Mouse (Mus musculus) liver, adult 2 months (tissue): ENCODE measurements around the gene Sdf4. TPM values are rescaled to one million over a fixed set of nuclear protein-coding genes. Genes with fewer than 3 reads are reported as not detected.

Experiments used
- DNase-seq: peaks from one replicate; pipeline ENCODE4 v3.0.0-alpha.2; 2011; ENCODE audit warnings: low read depth, low spot score; ENCODE audit errors: extremely low read depth
- H3K27ac ChIP-seq: fragments of 200-500 bp; replicated peaks from 2 replicates; pipeline ENCODE4 v1.5.1; 2012; ENCODE audit warnings: low read depth, mild to moderate bottlenecking, control low read depth, inconsistent platforms, low read length; ENCODE audit not compliant: insufficient read depth
- H3K27me3 ChIP-seq: fragments of 200-500 bp; 2 replicates; pipeline ENCODE4 v1.6.1; 2012; ENCODE audit warnings: mild to moderate bottlenecking, moderate library complexity, low read length, inconsistent platforms; ENCODE audit not compliant: control insufficient read depth, insufficient read depth
- H3K36me3 ChIP-seq: fragments of 200-500 bp; 2 replicates; pipeline ENCODE4 v1.6.1; 2012; ENCODE audit warnings: low read length, inconsistent platforms; ENCODE audit not compliant: control insufficient read depth, insufficient read depth
- H3K4me1 ChIP-seq: fragments of 200-500 bp; 2 replicates; pipeline ENCODE4 v1.6.1; 2011; ENCODE audit warnings: low read length; ENCODE audit not compliant: control insufficient read depth, insufficient read depth
- H3K4me3 ChIP-seq: fragments of 200-500 bp; 2 replicates; pipeline ENCODE4 v1.5.1; 2011; ENCODE audit warnings: low read depth, mild to moderate bottlenecking, control low read depth, low read length, moderate library complexity; ENCODE audit not compliant: insufficient read depth
- H3K79me2 ChIP-seq: fragments of 200-500 bp; 2 replicates; pipeline ENCODE4 v1.6.1; 2012; ENCODE audit warnings: inconsistent platforms, mild to moderate bottlenecking, low read length, moderate library complexity; ENCODE audit not compliant: control insufficient read depth, insufficient read depth
- H3K9ac ChIP-seq: fragments of 200-500 bp; 2 replicates; pipeline ENCODE4 v1.6.1; 2012; ENCODE audit warnings: low read depth, mild to moderate bottlenecking, control low read depth, inconsistent platforms, low read length
- CTCF ChIP-seq: fragments of 200-500 bp; IDR thresholded peaks from 2 replicates; pipeline ENCODE4 v1.5.1; 2011; ENCODE audit warnings: low read depth, low read length, control low read depth
- POLR2A ChIP-seq: fragments of 200-500 bp; IDR thresholded peaks from 2 replicates; pipeline ENCODE4 v1.6.1; 2011; ENCODE audit warnings: low read length, control low read depth; ENCODE audit not compliant: insufficient read depth; ENCODE audit errors: extremely low read depth
- WGBS: fragments of 180-500 bp; shearing (Covaris S2); methylation state at CpG from one replicate; pipeline ENCODE4 v1.1.7; 2018; 5-methylcytosine and 5-hydroxymethylcytosine counted together
- polyA plus RNA-seq: library from polyadenylated mRNA; depleted of rRNA; stranded (reverse); fragments of >200 nt; gene quantifications from 2 replicates; pipeline ENCODE4 v1.2.3, GENCODE M21; 2012; rRNA removed
- total RNA-seq: library from RNA; depleted of rRNA; stranded (reverse); fragments of >200 nt; gene quantifications from 2 replicates; pipeline ENCODE4 v1.2.3, GENCODE M21; 2014; rRNA removed

The Sdf4 gene
- total and polyA plus RNA-seq, 2 experiments: 34.9 to 156 TPM

GRCm38 (mm10) chr4:156059713-156060112 lies 67.0 kb downstream of the Sdf4 start:
- no peaks in the 10 kb centered on the region for H3K79me2 ChIP-seq
- TF ChIP-seq CTCF (no peak), POLR2A (no peak)
- no peaks in the 10 kb centered on the region for H3K36me3 ChIP-seq
- 60% methylated on average over 10 of the region's 10 CpGs for WGBS
- no peak for DNase-seq
- no peaks in the 10 kb centered on the region for H3K27me3 ChIP-seq
- no peak overlapping the region for H3K9ac ChIP-seq
- no peak overlapping the region for H3K4me3 ChIP-seq
- no peak overlapping the region for H3K27ac ChIP-seq
- H3K4me1 ChIP-seq: no peaks in the 10 kb centered on the region

Other genes with a start within 250 kb of the Sdf4 start
- gene Atad3a, start 231.8 kb upstream of the Sdf4 start, total RNA-seq: 54.5 and 71.8 TPM in 2 replicates
- gene Atad3a, start 231.8 kb upstream of the Sdf4 start, polyA plus RNA-seq: 83.0 and 129 TPM in 2 replicates
- 0.46 and 0.47 TPM in 2 replicates for gene Vwa1, start 218.2 kb upstream of the Sdf4 start, total RNA-seq
- gene Vwa1, start 218.2 kb upstream of the Sdf4 start, polyA plus RNA-seq: 0.32 and 0.56 TPM in 2 replicates
- 0.74 and 0.87 TPM in 2 replicates for gene Tmem88b, start 207.0 kb upstream of the Sdf4 start, total RNA-seq
- gene Tmem88b, start 207.0 kb upstream of the Sdf4 start, polyA plus RNA-seq: 1.3 and 1.9 TPM in 2 replicates
- not detected in 2 replicates for gene Ankrd65, start 202.4 kb upstream of the Sdf4 start, total RNA-seq
- not detected in 2 replicates for gene Ankrd65, start 202.4 kb upstream of the Sdf4 start, polyA plus RNA-seq
- 72.4 and 73.0 TPM in 2 replicates for gene Mrpl20, start 190.0 kb upstream of the Sdf4 start, total RNA-seq
- 29.7 and 37.4 TPM in 2 replicates for gene Mrpl20, start 190.0 kb upstream of the Sdf4 start, polyA plus RNA-seq
- 54.9 and 56.1 TPM in 2 replicates for gene Ccnl2, start 180.4 kb upstream of the Sdf4 start, total RNA-seq
- 33.9 and 61.8 TPM in 2 replicates for gene Ccnl2, start 180.4 kb upstream of the Sdf4 start, polyA plus RNA-seq
- 140 and 151 TPM in 2 replicates for gene Aurkaip1, start 161.6 kb upstream of the Sdf4 start, total RNA-seq
- 141 and 154 TPM in 2 replicates for gene Aurkaip1, start 161.6 kb upstream of the Sdf4 start, polyA plus RNA-seq
- 7.5 and 8.8 TPM in 2 replicates for gene Mxra8, start 153.2 kb upstream of the Sdf4 start, total RNA-seq
- 15.4 and 17.2 TPM in 2 replicates for gene Mxra8, start 153.2 kb upstream of the Sdf4 start, polyA plus RNA-seq
- gene Dvl1, start 145.5 kb upstream of the Sdf4 start, total RNA-seq: 40.5 and 44.6 TPM in 2 replicates
- gene Dvl1, start 145.5 kb upstream of the Sdf4 start, polyA plus RNA-seq: 101 and 162 TPM in 2 replicates
- 0.37 and 0.47 TPM in 2 replicates for gene Tas1r3, start 129.5 kb upstream of the Sdf4 start, total RNA-seq
- 0.12 and 0.35 TPM in 2 replicates for gene Tas1r3, start 129.5 kb upstream of the Sdf4 start, polyA plus RNA-seq
- gene Cptp, start 123.4 kb upstream of the Sdf4 start, total RNA-seq: 5.7 and 7.5 TPM in 2 replicates
- 32.1 and 48.6 TPM in 2 replicates for gene Cptp, start 123.4 kb upstream of the Sdf4 start, polyA plus RNA-seq
- gene Ints11, start 123.3 kb upstream of the Sdf4 start, total RNA-seq: 13.6 and 18.8 TPM in 2 replicates
- gene Ints11, start 123.3 kb upstream of the Sdf4 start, polyA plus RNA-seq: 15.8 and 20.9 TPM in 2 replicates
- 13.6 and 15.5 TPM in 2 replicates for gene Pusl1, start 101.1 kb upstream of the Sdf4 start, total RNA-seq
- 33.5 and 35.0 TPM in 2 replicates for gene Pusl1, start 101.1 kb upstream of the Sdf4 start, polyA plus RNA-seq
- 2.5 and 3.4 TPM in 2 replicates for gene Acap3, start 101.0 kb upstream of the Sdf4 start, total RNA-seq
- gene Acap3, start 101.0 kb upstream of the Sdf4 start, polyA plus RNA-seq: 4.9 and 6.9 TPM in 2 replicates
- gene Ube2j2, start 49.0 kb upstream of the Sdf4 start, total RNA-seq: 21.6 and 27.6 TPM in 2 replicates
- 43.4 and 46.1 TPM in 2 replicates for gene Ube2j2, start 49.0 kb upstream of the Sdf4 start, polyA plus RNA-seq
- 1.8 and 2.1 TPM in 2 replicates for gene C1qtnf12, start 30.6 kb upstream of the Sdf4 start, total RNA-seq
- gene C1qtnf12, start 30.6 kb upstream of the Sdf4 start, polyA plus RNA-seq: 2.6 and 3.3 TPM in 2 replicates
- 2.8 TPM in 2 replicates for gene B3galt6, start 223 bp upstream of the Sdf4 start, total RNA-seq
- gene B3galt6, start 223 bp upstream of the Sdf4 start, polyA plus RNA-seq: 2.5 and 2.6 TPM in 2 replicates
- gene Tnfrsf4, start 21.0 kb downstream of the Sdf4 start, total RNA-seq: 0.65 and 0.67 TPM in 2 replicates
- 0.83 and 2.5 TPM in 2 replicates for gene Tnfrsf4, start 21.0 kb downstream of the Sdf4 start, polyA plus RNA-seq
- gene Tnfrsf18, start 33.3 kb downstream of the Sdf4 start, total RNA-seq: 0.94 TPM in 1 of 2 replicates, not detected in the other
- gene Tnfrsf18, start 33.3 kb downstream of the Sdf4 start, polyA plus RNA-seq: 0.41 and 0.81 TPM in 2 replicates
- gene Ttll10, start 66.5 kb downstream of the Sdf4 start, total RNA-seq: 0.37 TPM in 1 of 2 replicates, not detected in the other
- 0.11 and 0.12 TPM in 2 replicates for gene Ttll10, start 66.5 kb downstream of the Sdf4 start, polyA plus RNA-seq
- gene 9430015G10Rik, start 117.1 kb downstream of the Sdf4 start, total RNA-seq: 3.8 and 4.5 TPM in 2 replicates
- 3.7 and 9.1 TPM in 2 replicates for gene 9430015G10Rik, start 117.1 kb downstream of the Sdf4 start, polyA plus RNA-seq
- not detected in 2 replicates for gene Rnf223, start 137.6 kb downstream of the Sdf4 start, total RNA-seq
- gene Rnf223, start 137.6 kb downstream of the Sdf4 start, polyA plus RNA-seq: 0.17 TPM in 1 of 2 replicates, not detected in the other
- 10.4 and 13.8 TPM in 2 replicates for gene Agrn, start 204.6 kb downstream of the Sdf4 start, total RNA-seq
- 20.5 and 33.2 TPM in 2 replicates for gene Agrn, start 204.6 kb downstream of the Sdf4 start, polyA plus RNA-seq
- gene Isg15, start 207.9 kb downstream of the Sdf4 start, total RNA-seq: 14.2 and 20.7 TPM in 2 replicates
- 26.8 and 44.3 TPM in 2 replicates for gene Isg15, start 207.9 kb downstream of the Sdf4 start, polyA plus RNA-seq
- 2.5 and 3.0 TPM in 2 replicates for gene AW011738, start 210.4 kb downstream of the Sdf4 start, total RNA-seq
- 1.7 and 3.7 TPM in 2 replicates for gene AW011738, start 210.4 kb downstream of the Sdf4 start, polyA plus RNA-seq
- 0.07 and 0.09 TPM in 2 replicates for gene Perm1, start 223.0 kb downstream of the Sdf4 start, total RNA-seq
- 0.04 TPM in 1 of 2 replicates, not detected in the other for gene Perm1, start 223.0 kb downstream of the Sdf4 start, polyA plus RNA-seq
- gene Plekhn1, start 242.0 kb downstream of the Sdf4 start, total RNA-seq: 6.9 TPM in 2 replicates
- gene Plekhn1, start 242.0 kb downstream of the Sdf4 start, polyA plus RNA-seq: 12.1 and 18.5 TPM in 2 replicates
- 16.4 and 17.8 TPM in 2 replicates for gene Noc2l, start 243.1 kb downstream of the Sdf4 start, total RNA-seq
- 28.5 and 35.8 TPM in 2 replicates for gene Noc2l, start 243.1 kb downstream of the Sdf4 start, polyA plus RNA-seq